Mouse (Mus musculus): ENCODE measurements around the gene Lyrm4. TPM values are rescaled to one million over a fixed set of nuclear protein-coding genes. Genes with fewer than 3 reads are reported as not detected.

The Lyrm4 gene
- polyA plus RNA-seq (2016; fragmentation: Nextera tagmentation; extraction: Ambion mirVana), result 20.3 and 23.6 TPM in 2 replicates

DNA sequence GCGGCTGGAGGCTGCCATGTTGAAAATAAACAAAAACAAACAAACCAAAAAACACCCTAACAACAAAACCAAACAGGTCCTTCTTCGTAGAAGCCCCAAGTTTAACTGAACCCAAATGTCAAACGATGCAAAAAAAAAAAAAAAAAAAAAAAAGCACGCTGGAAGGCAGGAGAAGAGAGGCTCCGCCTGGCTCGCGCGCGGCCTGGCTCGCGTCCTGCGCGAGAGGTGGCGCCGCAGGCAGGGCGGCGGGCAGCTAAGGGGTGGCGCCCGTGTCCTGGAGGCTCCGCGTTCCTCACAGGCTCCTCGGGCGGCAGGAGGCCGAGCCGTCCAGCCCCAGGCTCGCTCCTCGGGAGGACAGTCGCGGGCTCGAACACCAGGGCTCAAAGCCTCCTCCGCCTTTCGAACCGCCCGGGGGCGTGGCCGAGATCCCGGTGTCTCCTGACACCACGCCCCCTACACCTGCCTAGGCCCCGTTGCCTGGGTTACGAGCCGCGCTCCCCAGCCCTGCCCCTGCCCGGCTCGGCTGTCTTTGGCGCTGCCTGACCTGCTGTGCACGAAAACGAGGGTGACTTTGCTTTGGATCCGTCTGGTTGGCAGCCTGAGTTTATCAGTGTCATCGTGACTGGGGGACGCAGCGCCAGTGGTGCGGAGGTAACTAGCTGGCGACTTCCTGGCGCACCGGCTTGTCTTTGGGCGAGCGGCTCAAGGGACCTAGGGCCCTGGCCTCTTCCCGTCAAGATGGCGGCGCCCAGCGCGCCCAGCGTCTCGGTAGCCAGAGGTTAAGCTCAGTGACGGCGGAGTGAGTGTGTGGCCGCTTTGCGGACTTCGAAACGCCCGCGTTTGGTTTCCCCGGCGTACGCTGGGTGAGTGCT, at the start of gene Lyrm4, which contains the start of gene Fars2:
Lyrm4 (minus strand) TSS at position 384 of the 872 bp plus-strand sequence.
Fars2 (plus strand) TSS at position 270 of the 872 bp plus-strand sequence.
- Histone ChIP-seq H3K27me3 (no peaks in the 10 kb centered on the region), H3K36me3 (replicated peaks) (no peaks in the 10 kb centered on the region), H3K4me3 (replicated peaks) (peak within 1 kb of the TSS; percentile 66), H3K27ac (peak within 1 kb of the TSS; percentile 95), H3K9me3 (no peaks in the 10 kb centered on the region), H3K4me1 (peaks cover 21% of the 10 kb centered on the region), H3K4me2 (peak within 1 kb of the TSS; percentile 88), H3K9ac (peak within 1 kb of the TSS; percentile 64)
- peak; percentile 99 for ATAC-seq (ENCODE audit: low FRiP score)
- WGBS, result under 1% methylated on average over 74 of the region's 75 CpGs

DNA sequence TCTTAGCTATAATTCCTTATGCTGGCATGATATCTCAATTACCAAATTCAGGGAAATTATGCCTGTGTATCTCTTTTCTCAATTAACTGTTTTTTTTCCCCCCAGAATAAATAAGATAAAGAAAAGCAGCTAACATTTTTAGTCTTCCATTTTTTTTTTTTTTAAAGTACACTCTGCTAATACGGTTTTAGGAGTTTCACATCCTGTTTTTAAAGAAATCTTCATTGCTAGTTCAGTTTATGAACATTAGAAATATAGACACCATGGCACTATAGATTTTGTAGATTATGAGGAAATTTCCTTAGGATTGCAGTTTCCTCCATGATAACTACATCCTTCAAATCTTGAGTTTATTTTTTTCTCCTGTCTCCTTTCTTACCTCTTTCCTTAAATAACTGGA, 46.6 kb upstream of the Lyrm4 start:
- Histone ChIP-seq H3K4me1 (no peaks in the 10 kb centered on the region), H3K27me3 (no peaks in the 10 kb centered on the region), H3K4me3 (replicated peaks) (no peak overlapping the region), H3K4me2 (no peak overlapping the region), H3K27ac (no peak overlapping the region), H3K36me3 (replicated peaks) (no peaks in the 10 kb centered on the region), H3K9me3 (no peaks in the 10 kb centered on the region), H3K9ac (no peak overlapping the region)
- 94% methylated on average over 1 of the region's 1 CpGs for WGBS
- no peak for ATAC-seq (ENCODE audit: low FRiP score)

DNA sequence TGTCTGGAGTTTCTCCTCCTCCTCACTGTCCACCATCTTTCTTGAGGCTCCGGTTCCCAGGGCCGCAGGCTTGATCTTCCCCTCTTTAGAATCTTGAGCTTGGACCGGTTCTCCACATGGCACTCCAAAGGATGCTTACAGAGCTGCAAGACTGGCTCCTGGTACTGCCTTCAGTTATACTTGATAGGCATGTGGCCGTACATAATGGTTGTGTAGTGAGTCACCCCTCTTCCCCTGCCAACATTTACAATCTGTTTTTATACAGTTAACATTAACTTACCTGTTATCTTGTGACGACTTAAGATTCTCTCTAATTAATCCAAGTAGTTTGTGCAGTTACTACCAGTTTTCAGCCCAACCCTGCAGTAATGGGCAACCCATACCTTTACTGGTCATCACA, 46.1 kb upstream of the Lyrm4 start:
- Histone ChIP-seq H3K27ac (no peak overlapping the region), H3K36me3 (replicated peaks) (no peaks in the 10 kb centered on the region), H3K9me3 (no peaks in the 10 kb centered on the region), H3K4me1 (no peaks in the 10 kb centered on the region), H3K4me3 (replicated peaks) (no peak overlapping the region), H3K4me2 (no peak overlapping the region), H3K9ac (no peak overlapping the region), H3K27me3 (no peaks in the 10 kb centered on the region)
- 95% methylated on average over 5 of the region's 5 CpGs for WGBS
- no peak for ATAC-seq (ENCODE audit: low FRiP score)

DNA sequence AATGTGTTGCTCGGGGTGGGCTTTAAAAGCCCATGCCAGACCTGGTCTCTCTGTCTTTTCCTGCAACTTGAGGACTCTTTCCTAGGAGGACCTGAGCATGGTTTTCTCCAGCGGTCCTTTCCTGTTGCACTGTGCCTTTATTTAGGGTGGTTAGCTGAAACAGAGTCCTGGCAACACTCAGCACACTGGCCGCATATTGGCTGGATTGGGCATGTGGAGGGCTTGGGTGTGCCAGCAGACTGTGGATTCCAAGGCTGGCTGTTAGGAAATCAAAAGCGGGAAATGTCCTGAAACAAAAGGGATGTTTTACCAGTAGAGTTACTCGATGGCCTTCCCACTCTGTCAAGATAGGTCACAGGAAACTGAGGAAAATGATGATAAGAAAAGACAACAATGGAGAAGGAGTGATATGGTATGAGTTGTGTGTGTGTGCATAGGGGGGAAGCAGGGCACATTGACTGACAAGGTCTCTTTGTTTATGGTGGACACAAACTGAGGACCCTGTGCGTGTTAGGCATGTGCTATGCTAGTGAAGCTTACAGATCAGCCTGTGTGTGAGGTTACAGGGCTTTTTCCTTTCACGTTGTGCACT, 39.1 kb upstream of the Lyrm4 start:
- no peak for ATAC-seq (ENCODE audit: low FRiP score)
- Histone ChIP-seq H3K4me3 (replicated peaks) (no peak overlapping the region), H3K27me3 (no peaks in the 10 kb centered on the region), H3K9me3 (no peaks in the 10 kb centered on the region), H3K36me3 (replicated peaks) (no peaks in the 10 kb centered on the region), H3K4me1 (no peaks in the 10 kb centered on the region), H3K9ac (no peak overlapping the region), H3K27ac (no peak overlapping the region), H3K4me2 (no peak overlapping the region)
- WGBS, result 92% methylated on average over 7 of the region's 7 CpGs

DNA sequence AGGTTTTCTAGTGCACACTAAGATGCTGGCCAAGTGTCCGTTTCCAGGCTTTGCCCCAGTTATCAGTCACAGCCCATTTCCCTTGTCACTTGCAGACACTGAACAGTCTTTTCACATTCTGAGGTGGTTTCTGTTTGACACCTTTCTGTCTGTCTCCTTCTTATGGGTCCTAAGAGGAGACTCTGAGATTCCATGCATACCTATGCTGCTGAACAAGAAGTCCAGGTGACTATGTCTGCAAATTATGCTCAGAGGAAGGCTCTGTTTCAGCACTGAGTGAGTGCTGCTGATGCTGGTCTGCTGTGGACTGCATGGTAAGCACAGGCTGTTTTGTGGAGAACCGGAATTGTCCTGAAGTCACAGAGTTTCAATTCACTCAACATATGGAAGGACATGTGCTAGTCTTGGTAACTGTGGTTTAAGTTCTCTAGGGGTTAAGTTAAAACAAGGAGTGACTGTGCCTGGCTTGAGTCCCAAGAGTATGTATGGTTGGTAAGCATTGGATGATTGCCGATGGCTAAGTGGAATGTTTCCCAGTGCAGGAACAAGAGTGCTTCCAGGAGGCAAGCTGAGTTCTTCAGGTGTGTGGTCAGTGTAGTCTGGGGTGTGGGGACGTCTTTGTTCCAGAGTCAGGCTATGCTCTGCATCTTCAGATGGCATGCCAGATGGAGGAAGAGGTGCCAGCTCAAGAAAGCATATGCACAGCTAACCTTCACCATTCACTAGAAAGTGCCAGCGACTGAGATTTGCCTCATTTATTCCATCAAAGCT, 35.6 kb upstream of the Lyrm4 start:
- Histone ChIP-seq H3K4me2 (no peak overlapping the region), H3K27me3 (no peaks in the 10 kb centered on the region), H3K4me1 (peaks cover 4% of the 10 kb centered on the region), H3K27ac (no peak overlapping the region), H3K4me3 (replicated peaks) (no peak overlapping the region), H3K9ac (no peak overlapping the region), H3K9me3 (no peaks in the 10 kb centered on the region), H3K36me3 (replicated peaks) (no peaks in the 10 kb centered on the region)
- WGBS, result 89% methylated on average over 5 of the region's 5 CpGs
- ATAC-seq (ENCODE audit: low FRiP score), result no peak

DNA sequence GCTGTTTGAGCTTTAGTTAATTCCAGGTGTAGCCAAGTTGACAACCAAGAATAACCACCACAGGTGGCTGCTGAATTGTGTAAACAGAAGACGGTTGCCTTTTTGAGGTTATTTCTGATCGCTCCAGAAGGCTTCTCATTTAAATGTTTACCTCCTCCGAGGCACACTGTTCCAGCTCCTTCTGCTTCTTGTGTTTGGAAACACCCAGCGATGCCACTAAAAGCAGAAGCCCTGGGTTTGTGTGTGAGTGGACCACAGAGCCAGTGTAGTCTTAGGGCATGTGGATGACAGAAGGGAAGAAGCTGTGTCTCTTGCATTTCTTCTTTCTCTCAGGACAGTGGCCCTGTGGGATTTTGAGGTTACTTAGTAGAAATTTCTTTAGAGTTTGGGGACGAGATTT, 32.9 kb upstream of the Lyrm4 start:
- H3K27ac ChIP-seq, result no peak overlapping the region
- no peak overlapping the region for H3K4me3 ChIP-seq (replicated peaks)
- H3K9ac ChIP-seq, result no peak overlapping the region
- H3K36me3 ChIP-seq (replicated peaks), result no peaks in the 10 kb centered on the region
- 63% methylated on average over 5 of the region's 5 CpGs for WGBS
- H3K9me3 ChIP-seq, result no peaks in the 10 kb centered on the region
- H3K27me3 ChIP-seq, result no peaks in the 10 kb centered on the region
- no peak for ATAC-seq (ENCODE audit: low FRiP score)
- H3K4me1 ChIP-seq, result peaks cover 15% of the 10 kb centered on the region
- H3K4me2 ChIP-seq, result no peak overlapping the region

DNA sequence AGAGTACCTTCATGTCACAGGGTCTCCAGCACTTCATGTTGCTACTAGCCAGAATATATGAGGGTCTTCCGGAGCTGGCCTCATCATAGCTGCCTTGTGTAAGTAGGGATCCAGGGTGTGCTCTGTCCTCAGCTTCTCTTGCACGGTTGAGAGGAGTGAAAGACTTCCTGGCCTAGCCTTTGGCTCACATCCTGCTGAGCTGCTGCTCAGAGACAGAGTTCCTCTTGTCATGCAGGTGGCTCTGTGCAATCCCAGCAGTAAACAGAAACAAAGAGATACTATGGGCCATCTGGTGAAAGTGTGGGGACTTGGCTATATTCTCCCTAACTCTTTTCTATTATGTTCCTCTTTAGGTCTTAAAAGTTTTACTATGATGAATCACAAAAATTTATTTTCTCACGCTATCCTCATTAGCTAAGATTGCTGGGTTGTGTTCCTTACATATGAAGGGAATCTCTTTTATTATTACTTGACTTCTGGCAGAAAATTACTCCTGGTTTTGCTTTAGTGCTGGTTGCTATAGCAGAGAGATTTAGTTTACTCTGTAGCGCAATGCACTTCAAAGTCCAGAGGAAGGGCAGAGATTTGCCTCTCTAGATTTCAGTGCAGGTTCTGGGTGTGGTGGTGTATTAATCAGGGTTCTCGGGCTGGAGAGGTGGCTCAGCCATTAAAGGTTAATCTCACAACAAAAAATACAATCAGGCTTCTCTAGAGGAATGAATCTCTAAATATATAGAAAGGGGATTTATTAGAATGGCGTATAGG, 32.0 kb upstream of the Lyrm4 start:
- H3K9ac ChIP-seq, result no peak overlapping the region
- H3K27me3 ChIP-seq, result no peaks in the 10 kb centered on the region
- H3K4me1 ChIP-seq, result peaks cover 17% of the 10 kb centered on the region
- H3K36me3 ChIP-seq (replicated peaks), result no peaks in the 10 kb centered on the region
- no peak overlapping the region for H3K4me3 ChIP-seq (replicated peaks)
- no peak overlapping the region for H3K27ac ChIP-seq
- WGBS, result 44% methylated on average over 6 of the region's 6 CpGs
- no peak for ATAC-seq (ENCODE audit: low FRiP score)
- no peaks in the 10 kb centered on the region for H3K9me3 ChIP-seq
- H3K4me2 ChIP-seq, result no peak overlapping the region

DNA sequence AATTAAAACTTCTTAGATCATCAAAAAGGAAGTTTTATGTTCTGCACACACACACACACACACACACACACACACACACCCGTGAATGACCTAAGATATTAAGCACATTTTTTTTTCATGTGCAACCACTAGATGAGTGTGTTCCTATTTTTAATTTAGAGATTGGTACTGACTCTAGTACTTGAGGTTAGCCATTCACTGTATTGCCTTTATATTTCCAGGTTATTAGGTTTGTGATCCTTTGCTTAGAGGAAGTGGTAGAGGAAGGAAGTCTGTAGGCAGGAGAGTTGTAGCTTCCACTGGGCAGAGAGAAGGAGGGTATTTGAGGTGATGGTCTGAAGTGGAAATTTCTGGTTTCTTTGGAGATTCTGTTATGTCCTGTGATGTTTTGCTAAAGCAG, 28.3 kb upstream of the Lyrm4 start:
- Histone ChIP-seq H3K36me3 (replicated peaks) (no peaks in the 10 kb centered on the region), H3K27ac (no peak overlapping the region), H3K27me3 (no peaks in the 10 kb centered on the region), H3K9me3 (no peaks in the 10 kb centered on the region), H3K4me3 (replicated peaks) (no peak overlapping the region), H3K4me1 (peaks cover 17% of the 10 kb centered on the region), H3K4me2 (no peak overlapping the region), H3K9ac (no peak overlapping the region)
- 83% methylated on average over 1 of the region's 1 CpGs for WGBS
- ATAC-seq (ENCODE audit: low FRiP score), result no peak

DNA sequence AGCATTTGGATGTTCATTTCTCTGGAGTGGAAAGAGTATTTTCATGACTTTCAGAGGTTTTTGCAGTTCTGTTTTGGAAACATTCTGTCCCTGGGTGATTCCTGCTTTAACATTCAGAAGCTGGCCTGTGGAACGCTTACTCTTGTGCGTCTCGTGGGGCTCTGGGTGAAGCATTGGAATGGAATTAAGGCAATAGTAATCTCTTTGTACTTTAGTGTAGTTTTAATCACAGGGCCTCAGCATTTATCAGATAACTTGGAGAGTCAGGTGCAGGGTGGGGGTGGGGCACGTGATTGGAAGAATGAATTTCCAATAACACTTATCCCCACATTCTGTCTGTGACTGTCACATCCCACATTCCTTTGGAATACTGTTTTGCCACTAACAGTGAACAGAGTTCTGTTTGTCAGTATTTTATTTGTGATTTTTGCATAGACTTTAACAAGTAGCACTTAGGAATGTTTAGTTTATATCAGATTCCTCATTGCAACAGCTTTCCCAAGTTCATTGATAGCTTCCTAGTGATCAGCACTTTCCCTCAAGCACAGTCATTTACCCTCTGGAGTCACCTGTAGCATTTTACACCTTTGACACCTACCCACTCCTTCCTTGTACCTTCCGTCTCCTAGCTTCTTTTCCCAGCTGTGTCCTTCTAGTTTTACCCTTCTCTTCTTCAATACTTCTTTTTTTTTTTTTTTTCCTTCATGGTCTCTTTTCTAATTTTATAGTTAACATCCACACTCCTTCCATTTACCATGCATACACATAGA, 23.1 kb upstream of the Lyrm4 start:
- Histone ChIP-seq H3K27me3 (no peaks in the 10 kb centered on the region), H3K9me3 (no peaks in the 10 kb centered on the region), H3K27ac (no peak overlapping the region), H3K9ac (no peak overlapping the region), H3K4me2 (no peak overlapping the region), H3K4me1 (peaks cover 2% of the 10 kb centered on the region; the same call in 1 of the 2 replicates), H3K4me3 (replicated peaks) (no peak overlapping the region), H3K36me3 (replicated peaks) (no peaks in the 10 kb centered on the region)
- WGBS, result 80% methylated on average over 5 of the region's 5 CpGs
- ATAC-seq (ENCODE audit: low FRiP score), result no peak

DNA sequence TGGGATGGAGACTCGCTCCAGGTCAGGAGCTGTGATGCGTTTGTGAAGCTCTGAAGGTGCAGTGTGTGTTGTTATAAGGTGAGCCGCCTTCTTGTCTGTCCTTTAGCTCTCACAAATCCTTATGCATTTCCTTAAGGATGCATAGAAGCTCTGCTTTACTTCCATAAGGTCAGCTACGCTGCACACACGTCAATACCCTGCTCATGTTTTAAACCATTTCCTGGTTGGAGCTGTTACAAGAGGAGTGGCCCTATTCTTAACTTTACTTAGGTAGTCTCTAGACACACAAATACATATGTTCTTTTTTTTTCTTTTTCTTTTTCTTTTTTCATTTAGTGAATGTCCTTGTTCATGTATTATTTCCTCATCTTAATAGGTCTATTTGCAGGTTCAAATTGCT, 22.4 kb upstream of the Lyrm4 start:
- WGBS, result 89% methylated on average over 5 of the region's 5 CpGs
- Histone ChIP-seq H3K9ac (no peak overlapping the region), H3K4me2 (no peak overlapping the region), H3K27me3 (no peaks in the 10 kb centered on the region), H3K27ac (no peak overlapping the region), H3K4me3 (replicated peaks) (no peak overlapping the region), H3K36me3 (replicated peaks) (no peaks in the 10 kb centered on the region), H3K4me1 (no peaks in the 10 kb centered on the region), H3K9me3 (no peaks in the 10 kb centered on the region)
- ATAC-seq (ENCODE audit: low FRiP score), result no peak

DNA sequence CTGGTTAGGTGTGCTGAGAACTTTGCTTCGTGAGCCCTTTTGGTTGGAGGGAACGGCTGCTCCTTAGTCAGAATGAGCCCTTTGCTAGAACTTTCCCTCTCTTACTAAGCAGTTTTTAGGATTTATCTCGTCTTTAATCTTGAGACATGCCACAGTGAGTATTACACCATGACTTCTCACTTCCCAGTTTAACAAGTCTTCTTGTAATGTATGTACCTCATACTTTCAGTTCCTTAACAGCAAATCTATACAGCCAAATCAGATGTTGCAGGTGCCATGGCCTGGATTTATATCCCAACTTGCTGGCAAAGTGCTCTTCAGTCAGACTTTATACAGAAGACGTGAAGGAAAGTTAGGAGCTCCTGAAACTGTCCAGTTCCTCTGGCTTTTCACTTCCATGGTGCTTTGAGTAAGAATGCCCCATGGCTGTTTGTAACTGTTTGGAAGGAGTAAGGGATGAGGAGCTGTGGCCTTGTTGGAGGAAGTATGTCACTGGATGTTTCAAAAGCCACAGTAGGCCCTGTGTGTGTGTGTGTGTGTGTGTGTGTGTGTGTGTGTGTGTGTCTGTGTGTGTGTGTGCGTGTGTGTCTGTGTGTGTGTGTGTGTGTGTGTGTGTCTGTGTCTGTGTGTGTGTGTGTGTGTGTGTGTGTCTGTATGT, 14.8 kb upstream of the Lyrm4 start:
- 81% methylated on average over 5 of the region's 5 CpGs for WGBS
- no peak overlapping the region for H3K4me2 ChIP-seq

More for the DNA sequence above, 14.8 kb upstream of the Lyrm4 start:
- Histone ChIP-seq H3K4me1 (no peaks in the 10 kb centered on the region), H3K9me3 (no peaks in the 10 kb centered on the region), H3K9ac (no peak overlapping the region), H3K36me3 (replicated peaks) (no peaks in the 10 kb centered on the region), H3K4me3 (replicated peaks) (no peak overlapping the region), H3K27me3 (no peaks in the 10 kb centered on the region), H3K27ac (no peak overlapping the region)
- no peak for ATAC-seq (ENCODE audit: low FRiP score)
